Mouse (Mus musculus): ENCODE data around the gene Mpv17l. TPM values are rescaled to one million over a fixed set of nuclear protein-coding genes. Genes with fewer than 3 reads are reported as not detected.
"Not testable (repeated sequence)": the region's sequence is repeated elsewhere in the genome, so short reads cannot be mapped to it uniquely, and the experiment has no call there.

Gene Mpv17l
- polyA plus RNA-seq (2015; fragmentation: Nextera tagmentation; extraction: Ambion mirVana), result 8.4 and 9.2 TPM in 2 replicates

DNA sequence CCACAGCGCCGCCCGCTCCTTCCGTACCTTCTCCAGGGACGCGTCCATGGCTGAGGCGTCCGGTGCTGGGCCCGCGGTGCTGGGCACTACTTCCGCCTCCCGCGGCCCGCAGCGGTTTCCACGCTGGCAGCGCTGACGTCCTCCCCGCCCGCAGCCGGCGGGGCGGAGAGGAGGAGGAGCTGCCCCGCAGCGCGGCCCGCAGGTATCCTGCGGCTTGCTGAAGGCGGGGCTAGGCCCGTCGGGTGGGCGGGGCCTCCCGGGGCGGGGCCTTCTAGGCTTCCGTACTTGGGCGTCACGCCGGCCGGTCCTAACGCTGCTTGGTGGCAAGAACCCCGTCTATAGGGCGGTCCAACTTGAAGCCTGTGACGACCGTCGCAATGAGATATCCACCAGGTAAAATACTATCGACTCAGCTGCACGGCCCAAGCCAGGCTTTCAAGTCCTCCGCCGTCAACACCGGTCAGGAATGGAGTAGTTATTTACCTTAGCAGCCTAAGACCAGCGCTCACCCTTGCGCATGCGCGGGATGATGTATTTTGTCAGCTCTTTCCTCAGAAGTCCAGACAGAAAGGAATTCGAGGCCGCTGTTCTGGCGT, at the start of gene Mpv17l, which contains the start of gene Pdxdc1:
Gene Mpv17l (plus strand): TSS at position 274 of the 596 bp plus-strand sequence.
Gene Pdxdc1 (minus strand): TSS at position 244 of the 596 bp plus-strand sequence.
- peak; percentile 98 for ATAC-seq (ENCODE audit: borderline replicate concordance, extremely low read depth, low FRiP score, low TSS enrichment)
- no peaks in the 10 kb centered on the region for H3K36me3 ChIP-seq
- peaks cover 12% of the 10 kb centered on the region for H3K4me1 ChIP-seq
- no peaks in the 10 kb centered on the region for H3K9me3 ChIP-seq
- H3K27ac ChIP-seq, result peak within 1 kb of the TSS; percentile 80
- no peaks in the 10 kb centered on the region for H3K27me3 ChIP-seq
- peak within 1 kb of the TSS; percentile 70 for H3K4me2 ChIP-seq
- peak within 1 kb of the TSS; percentile 93 for H3K4me3 ChIP-seq
- H3K9ac ChIP-seq, result peak within 1 kb of the TSS; percentile 89
- under 1% methylated on average over 52 of the region's 57 CpGs for WGBS

DNA sequence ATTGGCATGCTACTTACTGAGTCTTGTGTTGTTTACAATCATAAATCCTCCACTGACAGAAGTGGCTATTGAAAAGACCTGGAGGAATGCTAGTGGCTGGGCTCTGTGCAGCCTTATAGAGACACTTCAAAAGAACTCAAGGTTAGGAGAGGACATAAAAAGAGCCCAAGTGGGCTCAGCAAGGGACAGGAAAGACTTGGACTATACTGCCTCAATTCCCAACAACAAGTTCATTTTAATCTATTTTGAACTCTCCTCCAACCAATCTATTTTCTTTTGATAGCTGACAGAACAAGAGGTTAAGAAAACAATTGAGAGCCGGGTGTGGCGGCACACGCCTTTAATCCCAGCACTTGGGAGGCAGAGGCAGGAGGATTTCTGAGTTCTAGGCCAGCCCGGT, 49.1 kb upstream of the Mpv17l start:
- H3K27me3 ChIP-seq, result no peaks in the 10 kb centered on the region
- no peak overlapping the region for H3K9ac ChIP-seq
- 94% methylated on average over 4 of the region's 4 CpGs for WGBS
- no peak overlapping the region for H3K4me3 ChIP-seq
- peaks cover 43% of the 10 kb centered on the region for H3K36me3 ChIP-seq
- no peak for ATAC-seq (ENCODE audit: borderline replicate concordance, extremely low read depth, low FRiP score, low TSS enrichment)
- no peaks in the 10 kb centered on the region for H3K4me1 ChIP-seq
- H3K4me2 ChIP-seq, result no peak overlapping the region
- no peak overlapping the region for H3K27ac ChIP-seq
- no peaks in the 10 kb centered on the region for H3K9me3 ChIP-seq

DNA sequence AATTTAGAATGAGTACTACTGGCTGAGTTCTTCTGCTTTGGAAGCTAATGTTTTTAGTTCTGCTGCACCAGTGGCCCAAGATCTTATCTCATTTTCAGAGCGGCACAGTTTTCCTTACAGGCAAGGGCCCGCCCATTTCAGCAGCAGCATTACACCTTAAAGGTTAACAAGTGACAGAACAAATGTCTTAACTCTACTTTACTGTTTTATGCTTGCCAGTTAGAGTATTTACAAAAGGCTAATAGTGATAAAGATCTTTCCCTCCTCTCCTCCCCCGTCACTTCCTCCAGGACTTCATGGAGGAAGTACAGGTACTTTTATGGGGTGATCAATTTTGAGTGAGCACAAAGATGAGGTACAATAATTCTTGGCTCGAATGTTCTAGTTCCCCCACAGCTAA, 36.9 kb upstream of the Mpv17l start:
- no peak overlapping the region for H3K4me2 ChIP-seq
- ATAC-seq (ENCODE audit: borderline replicate concordance, extremely low read depth, low FRiP score, low TSS enrichment), result no peak
- no peaks in the 10 kb centered on the region for H3K4me1 ChIP-seq
- no peak overlapping the region for H3K27ac ChIP-seq
- no peak overlapping the region for H3K4me3 ChIP-seq
- 51% methylated on average over 4 of the region's 4 CpGs for WGBS
- H3K27me3 ChIP-seq, result no peaks in the 10 kb centered on the region
- H3K9ac ChIP-seq, result no peak overlapping the region
- no peaks in the 10 kb centered on the region for H3K9me3 ChIP-seq
- peaks cover 21% of the 10 kb centered on the region for H3K36me3 ChIP-seq

DNA sequence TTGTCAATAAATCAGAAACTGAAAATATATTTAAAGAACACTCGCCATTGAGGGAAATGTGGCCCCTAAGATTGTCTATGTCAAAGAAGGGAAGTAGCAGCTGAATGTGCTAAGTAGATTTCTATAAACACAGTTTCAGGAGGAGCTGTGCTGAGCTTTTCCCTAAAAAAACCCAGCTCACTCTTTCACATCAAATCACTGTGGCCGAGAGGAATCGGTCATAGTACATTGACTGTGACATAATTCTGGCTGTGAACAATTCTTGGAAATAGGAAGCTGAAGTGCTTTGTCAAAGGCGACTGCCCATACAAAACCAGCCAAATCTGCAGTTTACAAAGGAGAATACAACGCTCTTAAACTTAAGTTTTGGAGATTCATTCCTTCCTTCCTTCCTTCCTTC, 36.3 kb upstream of the Mpv17l start:
- Histone ChIP-seq H3K4me2 (no peak overlapping the region), H3K36me3 (peaks cover 21% of the 10 kb centered on the region), H3K4me3 (no peak overlapping the region), H3K27me3 (no peaks in the 10 kb centered on the region), H3K9ac (no peak overlapping the region), H3K9me3 (no peaks in the 10 kb centered on the region), H3K27ac (no peak overlapping the region), H3K4me1 (no peaks in the 10 kb centered on the region)
- 67% methylated on average over 5 of the region's 5 CpGs for WGBS
- ATAC-seq (ENCODE audit: borderline replicate concordance, extremely low read depth, low FRiP score, low TSS enrichment), result no peak

DNA sequence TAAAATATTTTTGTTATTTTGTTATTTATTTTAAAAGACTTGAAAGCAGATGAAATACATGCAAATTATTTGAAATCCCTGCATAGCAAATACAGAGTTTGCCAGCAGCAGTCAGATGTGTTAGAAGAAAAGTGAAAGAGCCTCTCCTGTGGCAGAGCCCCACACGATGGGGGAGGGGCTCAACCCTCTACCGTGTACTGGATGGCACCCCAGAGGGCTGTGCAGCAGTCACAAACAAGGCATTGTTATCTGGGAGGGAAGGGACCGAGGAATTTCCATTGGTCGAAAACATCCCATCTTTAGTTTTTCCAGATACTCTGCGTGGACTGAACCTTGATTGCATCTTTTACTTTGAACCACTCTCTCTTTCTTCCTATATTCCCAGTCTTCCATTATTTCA, 35.6 kb upstream of the Mpv17l start:
- H3K27ac ChIP-seq; H3K4me2 ChIP-seq; ATAC-seq (ENCODE audit: borderline replicate concordance, extremely low read depth, low FRiP score, low TSS enrichment); H3K4me1 ChIP-seq; H3K9ac ChIP-seq; H3K9me3 ChIP-seq; H3K27me3 ChIP-seq; H3K4me3 ChIP-seq: not testable (repeated sequence)
- peaks cover 21% of the 10 kb centered on the region for H3K36me3 ChIP-seq
- 52% methylated on average over 5 of the region's 5 CpGs for WGBS

DNA sequence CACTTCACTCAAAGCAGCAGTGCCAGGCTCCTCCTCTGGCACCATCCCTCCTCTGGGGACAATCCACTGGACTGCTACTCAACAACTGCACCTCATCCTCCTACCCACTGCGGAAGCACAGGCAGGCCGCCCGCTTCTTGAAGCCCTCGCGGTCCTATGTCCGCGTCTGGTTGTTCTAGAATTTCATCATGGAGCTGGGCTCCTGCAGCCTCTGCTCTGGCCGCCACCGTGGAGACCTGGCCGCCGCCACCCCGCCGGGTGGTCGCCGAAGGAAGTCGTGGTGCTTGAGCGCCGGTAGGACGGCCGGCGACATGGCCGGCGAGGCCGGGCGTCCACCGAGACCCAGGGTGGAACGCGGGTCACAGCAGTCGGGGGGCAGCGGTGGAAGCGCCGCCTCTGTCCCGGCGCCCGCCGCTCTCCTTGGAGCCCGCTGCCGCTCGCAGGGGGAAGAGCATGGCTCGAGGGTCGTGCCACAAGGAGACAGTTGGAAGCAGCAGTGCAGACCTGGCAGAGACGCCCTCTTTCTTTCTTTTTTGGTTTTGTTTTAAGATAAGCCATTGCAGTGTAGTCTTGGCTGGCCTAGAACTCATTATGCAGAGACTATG, 34.9 kb upstream of the Mpv17l start:
- H3K4me1 ChIP-seq, result no peaks in the 10 kb centered on the region
- H3K4me2 ChIP-seq, result no peak overlapping the region
- no peak overlapping the region for H3K4me3 ChIP-seq
- H3K9me3 ChIP-seq, result no peaks in the 10 kb centered on the region
- H3K27me3 ChIP-seq, result no peaks in the 10 kb centered on the region
- peaks cover 15% of the 10 kb centered on the region for H3K36me3 ChIP-seq
- no peak for ATAC-seq (ENCODE audit: borderline replicate concordance, extremely low read depth, low FRiP score, low TSS enrichment)
- no peak overlapping the region for H3K27ac ChIP-seq
- H3K9ac ChIP-seq, result no peak overlapping the region
- 26% methylated on average over 38 of the region's 42 CpGs for WGBS

DNA sequence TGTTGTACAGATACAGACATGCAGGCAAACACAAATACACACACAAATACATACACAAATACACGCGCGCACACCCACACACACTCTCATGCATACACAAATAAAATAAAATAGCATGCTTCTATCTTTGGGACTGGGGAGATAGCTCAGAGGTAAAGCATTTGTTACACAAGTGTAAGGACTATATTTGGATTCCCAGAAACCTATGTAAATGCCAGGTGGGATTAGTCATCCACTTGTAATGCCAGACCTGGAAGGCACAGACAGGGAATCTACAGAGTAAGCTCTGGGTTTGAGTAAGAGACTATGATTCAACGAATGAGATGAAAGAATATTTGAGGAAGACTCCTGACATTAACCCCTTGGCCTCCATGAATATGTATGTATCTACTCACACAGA, 27.5 kb upstream of the Mpv17l start:
- Histone ChIP-seq H3K4me3 (no peak overlapping the region), H3K9ac (no peak overlapping the region), H3K4me1 (no peaks in the 10 kb centered on the region), H3K36me3 (peaks cover 52% of the 10 kb centered on the region), H3K4me2 (no peak overlapping the region), H3K27ac (no peak overlapping the region), H3K9me3 (no peaks in the 10 kb centered on the region), H3K27me3 (no peaks in the 10 kb centered on the region)
- 83% methylated on average over 4 of the region's 4 CpGs for WGBS
- no peak for ATAC-seq (ENCODE audit: borderline replicate concordance, extremely low read depth, low FRiP score, low TSS enrichment)

DNA sequence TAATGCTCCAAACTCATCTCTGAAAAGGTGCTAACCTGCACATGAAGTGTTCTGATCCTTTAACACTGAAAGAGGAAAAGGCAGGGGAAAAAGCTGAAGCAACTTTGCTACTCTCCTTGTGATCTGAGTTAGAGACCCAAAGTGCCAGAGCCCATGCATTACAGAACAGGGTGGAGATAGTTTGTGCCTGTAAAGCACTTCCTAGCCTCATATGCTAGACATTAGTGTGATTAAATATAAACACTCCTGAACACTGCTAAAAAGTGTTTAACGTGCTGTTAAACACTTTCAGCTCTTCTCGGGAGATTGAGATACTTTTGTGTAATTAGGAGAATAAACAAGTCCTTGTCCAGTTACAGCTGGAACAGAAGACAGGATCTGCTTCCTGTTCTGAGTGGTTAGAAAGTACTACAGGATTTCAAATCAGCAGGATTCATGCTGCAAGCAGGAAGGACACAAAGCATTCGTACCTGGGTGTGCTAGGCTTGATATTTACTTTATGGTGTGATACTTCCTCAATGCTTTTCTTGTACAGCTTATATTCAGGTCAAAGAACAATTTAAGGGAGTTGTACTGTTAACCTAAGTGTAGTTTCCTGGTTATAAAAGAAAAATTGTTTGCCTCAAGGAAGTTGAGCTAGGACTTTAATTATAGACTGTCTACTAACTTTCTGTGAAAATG, 19.7 kb upstream of the Mpv17l start:
- H3K4me1 ChIP-seq, result no peaks in the 10 kb centered on the region
- ATAC-seq (ENCODE audit: borderline replicate concordance, extremely low read depth, low FRiP score, low TSS enrichment), result no peak
- no peak overlapping the region for H3K4me3 ChIP-seq
- H3K36me3 ChIP-seq, result peaks cover 21% of the 10 kb centered on the region
- no peaks in the 10 kb centered on the region for H3K9me3 ChIP-seq
- 19% methylated on average over 3 of the region's 3 CpGs for whole genome bisulfite sequencing
- H3K9ac ChIP-seq, result no peak overlapping the region
- H3K27ac ChIP-seq, result 0 out of 2 replicates have a peak overlapping the region, but pooled peaks have one; percentile 37
- H3K27me3 ChIP-seq, result no peaks in the 10 kb centered on the region
- no peak overlapping the region for H3K4me2 ChIP-seq

DNA sequence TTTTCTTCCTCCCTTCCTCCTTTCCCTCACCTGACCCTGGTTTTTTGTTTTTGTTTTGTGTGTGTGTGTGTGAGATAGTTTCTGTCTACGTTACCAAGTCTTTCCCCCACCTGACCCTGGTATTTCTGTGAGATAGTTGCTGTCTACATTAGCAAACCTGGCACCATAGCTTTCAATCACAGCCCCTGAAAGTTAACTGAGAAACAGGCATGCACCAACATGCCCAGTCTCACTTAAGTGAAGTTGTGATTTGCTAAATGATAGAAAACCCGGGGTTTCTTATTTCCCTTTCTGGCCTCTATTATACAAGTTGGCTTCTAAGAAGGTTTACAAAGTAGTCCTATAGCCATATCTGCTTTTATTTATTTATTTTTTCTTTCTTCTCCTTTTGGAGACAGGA, 12.5 kb upstream of the Mpv17l start:
- no peaks in the 10 kb centered on the region for H3K9me3 ChIP-seq
- 80% methylated on average over 2 of the region's 2 CpGs for WGBS
- H3K4me1 ChIP-seq, result no peaks in the 10 kb centered on the region
- ATAC-seq (ENCODE audit: borderline replicate concordance, extremely low read depth, low FRiP score, low TSS enrichment), result no peak
- no peak overlapping the region for H3K9ac ChIP-seq
- H3K36me3 ChIP-seq, result no peaks in the 10 kb centered on the region
- no peaks in the 10 kb centered on the region for H3K27me3 ChIP-seq
- no peak overlapping the region for H3K4me3 ChIP-seq
- no peak overlapping the region for H3K4me2 ChIP-seq
- H3K27ac ChIP-seq, result no peak overlapping the region

DNA sequence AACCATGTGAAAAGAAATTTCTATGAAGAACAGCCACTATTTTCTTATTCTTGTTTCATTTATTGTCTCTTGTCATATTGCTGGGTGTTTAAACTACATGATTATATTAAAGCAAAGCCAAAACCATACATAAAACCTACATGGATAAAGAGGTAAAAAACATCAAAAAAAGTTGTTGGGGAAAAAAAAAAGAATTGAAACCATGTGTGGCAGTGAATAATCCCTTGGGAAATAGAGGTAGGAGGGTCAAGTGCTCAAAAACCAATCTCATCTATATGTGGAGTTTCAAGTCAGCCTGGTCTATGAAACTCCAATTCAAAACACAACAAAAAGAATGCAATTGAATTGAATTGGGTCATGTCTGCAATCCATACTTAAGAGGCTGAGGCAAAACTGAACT, 10.1 kb upstream of the Mpv17l start:
- H3K36me3 ChIP-seq, result no peaks in the 10 kb centered on the region
- no peaks in the 10 kb centered on the region for H3K27me3 ChIP-seq
- H3K27ac ChIP-seq, result no peak overlapping the region
- no peak overlapping the region for H3K4me3 ChIP-seq
- no peaks in the 10 kb centered on the region for H3K9me3 ChIP-seq
- H3K9ac ChIP-seq, result no peak overlapping the region
- ATAC-seq (ENCODE audit: borderline replicate concordance, extremely low read depth, low FRiP score, low TSS enrichment), result no peak
- no peak overlapping the region for H3K4me2 ChIP-seq
- H3K4me1 ChIP-seq, result no peaks in the 10 kb centered on the region

DNA sequence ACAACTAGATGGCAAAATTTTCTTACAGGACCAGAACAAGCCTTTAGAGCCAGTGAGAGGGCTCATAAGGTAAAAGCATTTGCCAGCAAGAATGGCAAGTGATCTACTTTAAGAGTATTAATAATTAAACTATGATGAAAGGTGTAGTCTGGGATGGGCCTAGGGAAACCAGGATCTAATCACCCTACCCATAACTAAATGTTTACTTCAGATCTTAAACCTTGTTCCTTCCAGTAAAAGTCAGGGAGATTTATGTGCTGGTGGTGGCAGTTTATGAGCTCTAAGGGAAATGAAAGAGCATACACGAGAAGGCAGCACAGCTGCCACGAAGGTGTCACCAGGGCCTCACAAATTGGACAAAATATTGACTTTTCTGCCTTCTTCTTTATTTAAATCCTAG, 8.9 kb upstream of the Mpv17l start:
- H3K9ac ChIP-seq, result no peak overlapping the region
- no peak overlapping the region for H3K4me3 ChIP-seq
- H3K4me1 ChIP-seq, result no peaks in the 10 kb centered on the region
- H3K36me3 ChIP-seq, result no peaks in the 10 kb centered on the region
- no peak overlapping the region for H3K4me2 ChIP-seq
- ATAC-seq (ENCODE audit: borderline replicate concordance, extremely low read depth, low FRiP score, low TSS enrichment), result no peak
- no peaks in the 10 kb centered on the region for H3K27me3 ChIP-seq
- H3K9me3 ChIP-seq, result no peaks in the 10 kb centered on the region
- WGBS, result 63% methylated on average over 2 of the region's 2 CpGs
- H3K27ac ChIP-seq, result no peak overlapping the region

DNA sequence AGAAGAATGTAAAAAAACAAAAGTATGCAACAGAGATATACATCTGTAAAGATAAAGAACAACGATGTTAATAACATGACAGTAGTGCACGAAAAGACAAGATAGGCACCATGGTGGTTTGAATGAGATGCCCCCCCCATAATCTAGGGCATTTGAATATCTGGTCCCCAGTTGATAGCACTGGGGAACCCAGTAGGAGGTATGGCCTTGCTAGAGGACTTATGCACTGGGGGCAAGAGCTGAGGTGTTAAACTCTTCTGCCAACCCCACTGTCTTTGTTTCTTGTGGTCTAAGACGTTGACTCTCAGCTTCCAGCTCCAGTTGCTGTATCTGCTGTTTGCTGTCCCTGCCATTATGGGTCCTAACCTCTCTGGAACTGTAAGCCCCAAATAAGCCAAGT, 7.2 kb upstream of the Mpv17l start:
- 81% methylated on average over 3 of the region's 3 CpGs for WGBS
- Histone ChIP-seq H3K4me1 (no peaks in the 10 kb centered on the region), H3K36me3 (no peaks in the 10 kb centered on the region), H3K4me2 (no peak overlapping the region), H3K27ac (no peak overlapping the region), H3K4me3 (no peak overlapping the region), H3K9me3 (no peaks in the 10 kb centered on the region), H3K27me3 (no peaks in the 10 kb centered on the region), H3K9ac (no peak overlapping the region)
- no peak for ATAC-seq (ENCODE audit: borderline replicate concordance, extremely low read depth, low FRiP score, low TSS enrichment)

Measured in lung, embryonic 15.5 days (tissue).